Mouse (Mus musculus) brain, embryonic 14.5 days (tissue): ENCODE data around the gene Cradd.

Experiments used
- CTCF ChIP-seq: fragments of 200-500 bp; IDR thresholded peaks from 2 replicates; pipeline ENCODE4 v1.5.1; 2012; ENCODE audit warnings: inconsistent platforms, mild to moderate bottlenecking, moderate library complexity, borderline replicate concordance; ENCODE audit not compliant: insufficient read depth, insufficient read length; ENCODE audit errors: extremely low read depth
- POLR2A ChIP-seq: fragments of 200-500 bp; IDR thresholded peaks from 2 replicates; pipeline ENCODE4 v1.6.1; 2012; ENCODE audit warnings: mild to moderate bottlenecking, inconsistent platforms, borderline replicate concordance; ENCODE audit not compliant: poor library complexity, insufficient read depth, insufficient read length, severe bottlenecking; ENCODE audit errors: extremely low read depth

GRCm38 (mm10) chr10:95159675-95160256 lies 164.2 kb downstream of the Cradd start:
- TF ChIP-seq CTCF (no peak), POLR2A (no peak)
